ENCODE assay signal across 8 mouse cellular contexts in genomic region chr6:71990371-71990837, GRCm38 (mm10).
DNase-seq lines count a peak whose midpoint lies in the region; ATAC-seq and TF ChIP-seq lines count a peak whose summit lies in the region.

No protein-coding gene starts in this region.

- H3K27ac ChIP-seq in left cerebral cortex, adult 2 months, result peak overlapping the region; percentile 63
- peak overlapping the region; percentile 91 for H3K27ac ChIP-seq in embryonic fibroblast, embryonic 13.5 days (ENCODE audit: insufficient read depth, low read length)
- H3K27ac ChIP-seq in midbrain, embryonic 16.5 days (ENCODE audit: low read length), result peak overlapping the region; percentile 4; the same call in 1 of the 2 replicates

- intact Hi-C loops in left cerebral cortex, adult 2 months (cut with DNase I), result no loop called here
- intact Hi-C loops in left cerebral cortex, postnatal 36 days (cut with DNase I), result no loop called here
- intact Hi-C loops in left cerebral cortex, postnatal 10 days (cut with DNase I), result no loop called here

- ATAC-seq in cerebellum, adult (ENCODE audit: insufficient number of reproducible peaks, low FRiP score, low TSS enrichment), result peak; percentile 71
- no peak for ATAC-seq in midbrain, embryonic 16.5 days
- ATAC-seq in activated CD4-positive, CD25-positive, alpha-beta regulatory T cell, adult 4 months, result no peak

- no peak for TF ChIP-seq POLR2A in embryonic fibroblast, embryonic 13.5 days (IDR thresholded peaks at IDR 0.05; ENCODE audit: low read depth, low read length)

- peaks cover 28% of the 10 kb centered on the region for H3K4me1 ChIP-seq in embryonic fibroblast, embryonic 13.5 days (ENCODE audit: control insufficient read depth, insufficient read depth, low read length)
- H3K4me1 ChIP-seq in midbrain, embryonic 16.5 days (ENCODE audit: control insufficient read depth, insufficient read depth, low read length), result no peaks in the 10 kb centered on the region

- TF ChIP-seq CTCF in left cerebral cortex, adult 2 months (IDR thresholded peaks at IDR 0.05), result no peak
- TF ChIP-seq CTCF in embryonic fibroblast, embryonic 13.5 days (IDR thresholded peaks at IDR 0.05; ENCODE audit: borderline replicate concordance, insufficient read depth, low read length), result no peak

- H3K9me3 ChIP-seq in midbrain, embryonic 16.5 days (replicated peaks; ENCODE audit: control insufficient read depth, low read length, poor library complexity, severe bottlenecking), result no peaks in the 10 kb centered on the region

- H3K36me3 ChIP-seq in midbrain, embryonic 16.5 days (ENCODE audit: control insufficient read depth, insufficient read depth, low read length), result no peaks in the 10 kb centered on the region

- H3K4me2 ChIP-seq in midbrain, embryonic 16.5 days (ENCODE audit: low read length), result no peak overlapping the region

- 78% methylated on average over 8 of the region's 8 CpGs for WGBS in midbrain, embryonic 16.5 days

- H3K9ac ChIP-seq in midbrain, embryonic 16.5 days (ENCODE audit: low read depth, low read length), result no peak overlapping the region

- H3K27me3 ChIP-seq in midbrain, embryonic 16.5 days (ENCODE audit: control insufficient read depth, insufficient read depth, low read depth, low read length), result no peaks in the 10 kb centered on the region

- no peak for DNase-seq in left cerebral cortex, adult 2 months (ENCODE audit: extremely low spot score in 1 of 2, low spot score in 2 of 2)
- no peak for DNase-seq in left cerebral cortex, postnatal 36 days (ENCODE audit: low spot score in 2 of 2)
- no peak for DNase-seq in gastrocnemius, adult 18-20 months (ENCODE audit: low spot score)
- no peak for DNase-seq in left cerebral cortex, postnatal 10 days (ENCODE audit: extremely low spot score in 1 of 2, low spot score in 2 of 2)

- H3K4me3 ChIP-seq in left cerebral cortex, adult 2 months, result no peak overlapping the region
- no peak overlapping the region for H3K4me3 ChIP-seq in embryonic fibroblast, embryonic 13.5 days (ENCODE audit: insufficient read depth, low read length)
- no peak overlapping the region for H3K4me3 ChIP-seq in midbrain, embryonic 16.5 days (ENCODE audit: low read depth, low read length)

Comparison
In these comparisons a context has a peak if more than half of its experiments do, and no peak if none do; other contexts are left out.
1. H3K27ac ChIP-seq: peak in every context shown above with its lines; median percentile 91 in embryonic fibroblast, embryonic 13.5 days; 63 in left cerebral cortex, adult 2 months; 4 in midbrain, embryonic 16.5 days.